Mouse (Mus musculus) neutrophil, adult 59 days (primary cell): ENCODE measurements around the gene Scn4b. TPM values are rescaled to one million over a fixed set of nuclear protein-coding genes. Genes with fewer than 3 reads are reported as not detected.

Experiments used
- total RNA-seq, 2 experiments: library from RNA; stranded (reverse); gene quantifications; 1 replicate in 1 of 2; 2 replicates in 1 of 2; pipeline ENCODE4 v1.2.4; 2023

Gene Scn4b
- total RNA-seq: under 1 TPM in 1 of 2 experiments, not detected in 1; 0.40 TPM

GRCm38 (mm10) chr9:45138191-45139032 lies at the start of gene Scn4b:
Gene Scn4b, plus strand, starts transcription at chr9:45138395.

GRCm38 (mm10) chr9:45117741-45118431 lies 20.3 kb upstream of the Scn4b start, which contains the start of gene Scn2b:
Gene Scn2b, plus strand, starts transcription at chr9:45117782.

GRCm38 (mm10) chr9:45181770-45182169 lies 43.6 kb downstream of the Scn4b start, which contains the start of gene BC049352:
Gene BC049352, plus strand, starts transcription at chr9:45182007.

Other genes starting within 250 kb of the Scn4b start
- 100 to 1,000 TPM; 196 to 198 TPM for gene Atp5l, start 217.7 kb upstream of the Scn4b start, total RNA-seq
- gene Ube4a, start 172.8 kb upstream of the Scn4b start, total RNA-seq: 10 to 100 TPM; 70.0 to 75.4 TPM
- 1 to 10 TPM; 1.0 to 1.3 TPM for gene Cd3g, start 158.0 kb upstream of the Scn4b start, total RNA-seq
- gene Cd3d, start 156.6 kb upstream of the Scn4b start, total RNA-seq: 100 to 1,000 TPM; 101 to 146 TPM
- under 1 TPM; 0.35 to 0.58 TPM for gene Cd3e, start 128.8 kb upstream of the Scn4b start, total RNA-seq
- gene Mpzl2, start 98.6 kb upstream of the Scn4b start, total RNA-seq: under 1 TPM; 0.11 to 0.44 TPM
- 10 to 100 TPM in 1 of 2 experiments, 1 to 10 TPM in 1; 8.4 to 14.5 TPM for gene Mpzl3, start 83.2 kb upstream of the Scn4b start, total RNA-seq
- gene Jaml, start 59.2 kb upstream of the Scn4b start, total RNA-seq: 100 to 1,000 TPM in 1 of 2 experiments, 10 to 100 TPM in 1; 98.4 to 104 TPM
- 1 to 10 TPM; 1.2 to 1.3 TPM for gene Scn2b, start 20.6 kb upstream of the Scn4b start, total RNA-seq
- under 1 TPM in 1 of 2 experiments, not detected in 1; 0.79 TPM for gene BC049352, start 43.6 kb downstream of the Scn4b start, total RNA-seq
- gene Tmprss4, start 65.7 kb downstream of the Scn4b start, total RNA-seq: under 1 TPM in 1 of 2 experiments, not detected in 1; 0.18 TPM
- gene Il10ra, start 130.8 kb downstream of the Scn4b start, total RNA-seq: 10 to 100 TPM; 69.6 to 82.4 TPM
- not detected for gene Tmprss13, start 180.7 kb downstream of the Scn4b start, total RNA-seq
- gene Fxyd6, start 231.8 kb downstream of the Scn4b start, total RNA-seq: under 1 TPM in 1 of 2 experiments, not detected in 1; 0.46 TPM